Mouse (Mus musculus) cortical plate, adult 2 months (tissue): Measurements from ENCODE around the gene Acmsd. TPM values are rescaled to one million over a fixed set of nuclear protein-coding genes. Genes with fewer than 3 reads are reported as not detected.

Experiments used
- H3K27ac ChIP-seq: fragments of 200-500 bp; 2 replicates; pipeline ENCODE4 v1.5.1; 2012; ENCODE audit warnings: low read length, control low read depth, inconsistent platforms; ENCODE audit not compliant: insufficient read depth
- H3K4me1 ChIP-seq: fragments of 200-500 bp; 2 replicates; pipeline ENCODE4 v1.6.1; 2011; ENCODE audit warnings: low read length; ENCODE audit not compliant: control insufficient read depth, insufficient read depth
- H3K4me3 ChIP-seq: fragments of 200-500 bp; 2 replicates; pipeline ENCODE4 v1.5.1; 2011; ENCODE audit warnings: mild to moderate bottlenecking, low read length, control low read depth; ENCODE audit not compliant: insufficient read depth
- CTCF ChIP-seq: fragments of 200-500 bp; IDR thresholded peaks from 2 replicates; pipeline ENCODE4 v1.5.1; 2011; ENCODE audit warnings: mild to moderate bottlenecking, control low read depth, low read length; ENCODE audit not compliant: insufficient read depth; ENCODE audit errors: extremely low read depth
- POLR2A ChIP-seq: fragments of 200-500 bp; IDR thresholded peaks from 2 replicates; pipeline ENCODE4 v1.6.1; 2011; ENCODE audit warnings: mild to moderate bottlenecking, low read length, control low read depth; ENCODE audit not compliant: insufficient read depth; ENCODE audit errors: extremely low read depth
- polyA plus RNA-seq: library from polyadenylated mRNA; depleted of rRNA; stranded (reverse); fragments of >200 nt; gene quantifications from 2 replicates; pipeline ENCODE4 v1.2.3, GENCODE M21; 2012

The Acmsd gene
- polyA plus RNA-seq, 1 experiment: 0.06 TPM

DNA sequence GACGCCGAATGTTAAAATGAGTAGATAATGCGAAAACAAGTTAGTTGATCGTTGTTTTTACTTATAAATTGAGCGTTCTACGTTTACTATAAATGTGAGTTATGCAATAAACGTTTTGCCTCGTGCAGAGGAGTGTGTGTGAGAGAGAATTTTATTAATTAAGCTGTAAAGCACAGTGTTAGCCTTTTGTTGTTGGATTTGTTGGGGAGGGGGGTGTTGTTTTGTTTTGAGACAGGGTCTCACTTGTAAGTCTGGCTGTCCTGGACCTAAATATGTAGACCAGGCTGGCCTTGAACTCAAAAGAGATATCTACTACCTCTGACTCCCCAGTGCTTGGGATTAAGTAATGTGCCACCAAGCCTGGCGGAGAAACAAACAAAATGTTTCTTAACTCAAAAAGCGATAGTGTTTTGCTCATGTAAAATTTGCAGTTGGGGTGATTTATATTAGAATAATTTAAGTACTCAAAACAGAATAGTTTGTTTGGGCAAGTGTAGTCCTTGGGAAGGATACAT is 46.0 kb downstream of the Acmsd start:
- no peak for TF ChIP-seq POLR2A
- TF ChIP-seq CTCF: no peak
- Histone ChIP-seq H3K4me1 (peaks cover 2% of the 10 kb centered on the region; the same call in 1 of the 2 replicates), H3K27ac (no peak overlapping the region), H3K4me3 (peak overlapping the region; percentile 93; the same call in 1 of the 2 replicates)

DNA sequence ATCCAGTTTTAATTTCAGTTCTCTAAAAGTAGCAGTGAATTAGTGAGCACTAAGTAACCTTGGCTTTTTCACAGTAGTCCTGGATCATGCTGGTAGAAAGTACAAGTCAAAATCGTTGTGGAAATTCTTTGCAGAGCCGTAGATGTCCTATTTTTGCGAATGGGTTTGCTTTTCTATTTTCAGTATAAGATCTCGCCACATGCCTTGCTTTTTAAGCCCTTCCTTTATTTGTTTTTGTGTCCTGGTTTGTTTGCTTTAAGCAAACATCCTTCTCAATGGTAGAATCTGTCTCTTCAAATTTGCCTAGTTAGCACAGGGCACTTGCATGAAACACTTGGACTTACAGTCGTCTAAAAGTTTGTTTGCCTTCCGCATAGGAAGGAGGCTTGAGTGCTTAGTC is 47.0 kb downstream of the Acmsd start:
- Histone ChIP-seq H3K4me1 (peaks cover 4% of the 10 kb centered on the region; the same call in 1 of the 2 replicates), H3K27ac (no peak overlapping the region), H3K4me3 (peak overlapping the region; percentile 9; the same call in 1 of the 2 replicates)
- TF ChIP-seq POLR2A (no peak), CTCF (no peak)

DNA sequence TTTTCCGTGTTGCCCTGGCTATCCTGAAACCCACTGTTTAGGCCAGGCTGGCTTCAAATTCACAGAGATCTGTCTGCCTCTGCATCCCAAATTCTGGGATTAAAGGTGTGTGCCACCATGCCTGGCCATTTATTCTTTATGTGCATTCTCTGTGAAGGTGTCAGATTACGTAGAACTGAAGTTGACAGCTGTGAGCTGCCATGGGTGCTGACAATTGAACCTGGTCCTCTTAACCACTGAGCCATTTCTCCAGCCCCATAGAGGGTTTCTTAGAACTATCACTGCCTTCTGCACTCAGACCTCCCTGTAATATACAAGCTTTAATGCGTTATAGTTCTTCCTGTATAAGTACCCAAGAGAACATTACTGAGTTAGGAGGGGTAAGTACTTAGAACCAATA is 49.4 kb downstream of the Acmsd start:
- no peak for TF ChIP-seq CTCF
- no peak for TF ChIP-seq POLR2A
- H3K4me3 ChIP-seq: no peak overlapping the region
- peaks cover 7% of the 10 kb centered on the region; the same call in 1 of the 2 replicates for H3K4me1 ChIP-seq

DNA sequence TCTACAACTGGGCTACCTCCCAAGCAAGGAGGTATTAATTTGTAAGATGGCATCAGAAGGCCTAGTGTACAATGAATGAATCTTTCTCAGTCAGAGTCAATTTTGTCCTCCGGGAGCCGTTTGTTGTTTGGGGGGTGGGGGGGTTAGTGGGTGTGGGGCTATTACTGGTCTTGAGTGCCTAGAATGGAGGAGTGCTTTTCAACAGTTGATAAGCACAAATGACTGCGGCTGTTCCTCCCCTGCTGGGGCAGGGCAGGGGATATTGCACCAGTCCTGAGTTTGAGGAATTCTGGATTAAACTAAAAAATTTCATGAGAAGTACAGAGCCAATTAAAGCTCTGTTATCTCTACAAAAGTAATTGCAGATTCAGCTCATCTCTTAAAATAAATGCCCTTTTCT is 50.9 kb downstream of the Acmsd start:
- TF ChIP-seq CTCF: no peak
- no peak for TF ChIP-seq POLR2A
- H3K4me1 ChIP-seq: peaks cover 8% of the 10 kb centered on the region; the same call in 1 of the 2 replicates
- H3K4me3 ChIP-seq: no peak overlapping the region
- H3K27ac ChIP-seq: no peak overlapping the region

More for the DNA sequence above, 49.4 kb downstream of the Acmsd start:
- no peak overlapping the region for H3K27ac ChIP-seq

DNA sequence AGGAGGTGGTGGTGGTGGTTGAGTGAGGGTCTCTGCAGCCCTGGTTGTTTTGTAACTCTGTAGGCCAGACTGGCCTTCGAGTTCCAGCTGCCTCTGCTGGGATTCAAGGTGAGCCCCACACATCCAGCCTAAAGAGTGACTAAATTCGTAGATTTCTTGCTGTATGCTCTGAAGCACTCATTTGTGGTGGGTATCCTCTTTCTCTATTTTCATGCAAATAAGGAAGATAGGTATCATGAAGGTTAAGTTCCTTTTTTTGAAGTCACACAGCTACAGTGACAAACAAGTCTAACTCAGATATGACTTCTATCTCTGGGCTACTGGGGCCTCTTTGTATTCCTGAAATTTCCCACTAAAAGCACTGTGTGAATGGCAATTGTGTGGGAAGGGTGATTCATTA is 51.6 kb downstream of the Acmsd start:
- peaks cover 8% of the 10 kb centered on the region; the same call in 1 of the 2 replicates for H3K4me1 ChIP-seq
- no peak overlapping the region for H3K4me3 ChIP-seq
- TF ChIP-seq POLR2A: no peak
- TF ChIP-seq CTCF: no peak
- H3K27ac ChIP-seq: no peak overlapping the region

DNA sequence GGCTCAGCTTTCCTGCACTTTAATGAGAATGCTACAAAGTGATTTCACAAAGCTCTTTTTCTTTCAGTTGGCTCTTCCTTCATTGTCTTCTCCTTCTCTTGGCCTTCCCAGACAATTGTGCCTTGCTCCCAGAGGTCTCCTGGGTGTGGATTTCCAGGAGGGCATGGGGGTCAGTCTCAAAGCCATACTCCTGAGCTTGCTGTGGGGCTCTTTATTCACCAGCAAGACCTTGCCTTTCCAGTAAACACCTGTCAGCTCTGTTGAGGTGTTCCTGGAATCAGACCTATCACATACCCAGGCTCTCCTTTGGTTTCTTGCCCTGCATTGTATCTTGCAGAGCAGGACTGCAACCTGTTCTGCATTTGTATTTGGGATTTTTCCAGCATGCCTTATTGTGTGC is 54.6 kb downstream of the Acmsd start:
- TF ChIP-seq CTCF (no peak), POLR2A (no peak)
- Histone ChIP-seq H3K4me1 (peaks cover 8% of the 10 kb centered on the region; the same call in 1 of the 2 replicates), H3K4me3 (no peak overlapping the region), H3K27ac (no peak overlapping the region; the same call in 1 of the 2 replicates)

- no peak for TF ChIP-seq CTCF
- no peak for TF ChIP-seq POLR2A
- Histone ChIP-seq H3K4me3 (no peak overlapping the region), H3K4me1 (peaks cover 8% of the 10 kb centered on the region; the same call in 1 of the 2 replicates), H3K27ac (no peak overlapping the region)
These were observed 56.7 kb downstream of the Acmsd start for GRCm38 (mm10) chr1:127785882-127786281.

DNA sequence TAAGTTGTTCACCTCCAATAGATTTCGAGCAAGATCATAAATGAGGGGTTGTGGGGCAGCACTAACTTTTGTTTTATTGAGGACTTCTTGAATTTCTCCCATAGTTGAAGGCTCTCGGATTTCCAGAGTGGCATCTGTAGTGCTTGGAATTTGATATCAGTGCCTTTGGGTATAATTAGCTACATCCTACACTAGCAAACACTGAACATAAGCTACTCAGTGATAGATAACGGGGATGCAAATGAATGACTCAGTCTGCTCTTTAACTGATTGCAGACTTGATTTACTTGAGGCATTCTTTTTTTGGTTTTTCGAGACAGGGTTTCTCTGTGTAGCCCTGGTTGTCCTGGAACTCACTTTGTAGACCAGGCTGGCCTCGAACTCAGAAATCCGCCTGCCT is 59.7 kb downstream of the Acmsd start:
- Histone ChIP-seq H3K27ac (no peak overlapping the region), H3K4me1 (peaks cover 2% of the 10 kb centered on the region; the same call in 1 of the 2 replicates), H3K4me3 (no peak overlapping the region)
- TF ChIP-seq POLR2A: no peak
- TF ChIP-seq CTCF: no peak

- Histone ChIP-seq H3K4me1 (peaks cover 4% of the 10 kb centered on the region; the same call in 1 of the 2 replicates), H3K4me3 (no peak overlapping the region), H3K27ac (no peak overlapping the region)
- TF ChIP-seq POLR2A: no peak
- TF ChIP-seq CTCF: no peak
These were observed 64.2 kb downstream of the Acmsd start for GRCm38 (mm10) chr1:127793459-127793858.

GRCm38 (mm10) chr1:127795087-127795769 is 66.0 kb downstream of the Acmsd start:
- TF ChIP-seq POLR2A (no peak), CTCF (no peak)
- Histone ChIP-seq H3K27ac (no peak overlapping the region), H3K4me1 (peaks cover 4% of the 10 kb centered on the region; the same call in 1 of the 2 replicates), H3K4me3 (no peak overlapping the region)
